Mouse (Mus musculus) kidney, adult 11 months (tissue): ENCODE results near the gene Kansl1.

ENCODE experiments used
- DNase-seq: peaks from one replicate; pipeline ENCODE4 v3.0.0; 2022

The Kansl1 gene

GRCm38 (mm10) chr11:104438450-104438849 is 30.2 kb downstream of the Kansl1 start:
- no peak for DNase-seq

GRCm38 (mm10) chr11:104436394-104436954 is 32.2 kb downstream of the Kansl1 start:
- no peak for DNase-seq

- DNase-seq: no peak
Measured at GRCm38 (mm10) chr11:104435753-104436152, 32.9 kb downstream of the Kansl1 start.

- DNase-seq: no peak
Measured at GRCm38 (mm10) chr11:104435141-104435540, 33.5 kb downstream of the Kansl1 start.

GRCm38 (mm10) chr11:104432251-104432650 is 36.4 kb downstream of the Kansl1 start:
- DNase-seq: no peak

- no peak for DNase-seq
Measured at GRCm38 (mm10) chr11:104431807-104432206, 36.9 kb downstream of the Kansl1 start.

GRCm38 (mm10) chr11:104424727-104425416 is 43.8 kb downstream of the Kansl1 start:
- DNase-seq: peak; percentile 39

- DNase-seq: no peak
Measured at GRCm38 (mm10) chr11:104412254-104412653, 56.4 kb downstream of the Kansl1 start.

GRCm38 (mm10) chr11:104407391-104407790 is 61.3 kb downstream of the Kansl1 start:
- DNase-seq: no peak

- no peak for DNase-seq
Measured at GRCm38 (mm10) chr11:104400961-104401360, 67.7 kb downstream of the Kansl1 start.

- DNase-seq: peak; percentile 11
Measured at GRCm38 (mm10) chr11:104399459-104400216, 69.0 kb downstream of the Kansl1 start.

GRCm38 (mm10) chr11:104395648-104396047 is 73.0 kb downstream of the Kansl1 start:
- DNase-seq: no peak

- no peak for DNase-seq
Measured at GRCm38 (mm10) chr11:104393196-104393595, 75.5 kb downstream of the Kansl1 start.

- DNase-seq: no peak
Measured at GRCm38 (mm10) chr11:104392153-104392552, 76.5 kb downstream of the Kansl1 start.

- no peak for DNase-seq
Measured at GRCm38 (mm10) chr11:104387284-104387683, 81.4 kb downstream of the Kansl1 start.

GRCm38 (mm10) chr11:104386595-104386994 is 82.1 kb downstream of the Kansl1 start:
- DNase-seq: no peak

- DNase-seq: no peak
Measured at GRCm38 (mm10) chr11:104383167-104383810, 85.4 kb downstream of the Kansl1 start.

- no peak for DNase-seq
Measured at GRCm38 (mm10) chr11:104381887-104382286, 86.8 kb downstream of the Kansl1 start.

GRCm38 (mm10) chr11:104379635-104380034 is 89.0 kb downstream of the Kansl1 start:
- DNase-seq: no peak

- DNase-seq: no peak
Measured at GRCm38 (mm10) chr11:104376291-104376690, 92.4 kb downstream of the Kansl1 start.

- DNase-seq: no peak
Measured at GRCm38 (mm10) chr11:104367486-104368190, 101.0 kb downstream of the Kansl1 start.

GRCm38 (mm10) chr11:104363823-104364600 is 104.6 kb downstream of the Kansl1 start:
- DNase-seq: no peak
